Mouse (Mus musculus) kidney, adult 8-10 months (tissue): ENCODE measurements at regions not wholly inside any gene's neighbourhood (a gene's known extent, or its start where the extent isn't known, plus 50 kb on each side); places are given as distances from the start of the nearest gene placed in this dataset.

Source experiments
- DNase-seq, 2 experiments: peaks; one replicate each; pipeline ENCODE4 v3.0.0; 2022

- DNase-seq, result no peak
Observed at GRCm38 (mm10) chr3:18941301-18942177, 686.9 kb downstream of the 1700064H15Rik start.

- no peak for DNase-seq
Observed at GRCm38 (mm10) chr3:18960341-18960740, 668.1 kb downstream of the 1700064H15Rik start.

- DNase-seq, result no peak
Observed at GRCm38 (mm10) chr3:18988662-18989061, 639.8 kb downstream of the 1700064H15Rik start.

- DNase-seq, result peak; percentile 43 to 80
Observed at GRCm38 (mm10) chr3:18989577-18990240, 638.8 kb downstream of the 1700064H15Rik start.

GRCm38 (mm10) chr3:19000179-19000578 is 628.3 kb downstream of the 1700064H15Rik start:
- DNase-seq, result peak; percentile 7 to 47

- no peak for DNase-seq
Observed at GRCm38 (mm10) chr3:19002056-19002455, 626.4 kb downstream of the 1700064H15Rik start.

GRCm38 (mm10) chr3:19004792-19005191 is 623.7 kb downstream of the 1700064H15Rik start:
- DNase-seq, result no peak

GRCm38 (mm10) chr3:19044566-19044965 is 583.9 kb downstream of the 1700064H15Rik start:
- DNase-seq, result peak; percentile 40 to 41

GRCm38 (mm10) chr3:19045933-19046332 is 582.5 kb downstream of the 1700064H15Rik start:
- DNase-seq, result no peak

GRCm38 (mm10) chr3:19046610-19047009 is 581.9 kb downstream of the 1700064H15Rik start:
- DNase-seq, result no peak

- DNase-seq, result no peak
Observed at GRCm38 (mm10) chr3:19055961-19056360, 572.5 kb downstream of the 1700064H15Rik start.

GRCm38 (mm10) chr3:19056623-19057022 is 571.9 kb downstream of the 1700064H15Rik start:
- DNase-seq, result no peak

GRCm38 (mm10) chr3:19059906-19060870 is 568.3 kb downstream of the 1700064H15Rik start:
- no peak for DNase-seq

GRCm38 (mm10) chr3:19061488-19062248 is 566.8 kb downstream of the 1700064H15Rik start:
- no peak for DNase-seq

GRCm38 (mm10) chr3:19062249-19062859 is 566.1 kb downstream of the 1700064H15Rik start:
- peak; percentile 14 to 64 for DNase-seq

- peak; percentile 53 to 78 for DNase-seq
Observed at GRCm38 (mm10) chr3:19067141-19067757, 561.2 kb downstream of the 1700064H15Rik start.
